Mouse (Mus musculus) left cerebral cortex, postnatal 10 days (tissue): Measurements from ENCODE around the gene Spa17. TPM values are rescaled to one million over a fixed set of nuclear protein-coding genes. Genes with fewer than 3 reads are reported as not detected.

ENCODE experiments used
- DNase-seq, 2 experiments: peaks; one replicate each; pipeline ENCODE4 v3.0.0; 2021 to 2022; ENCODE audit warnings: low spot score in 2 of 2, mixed read lengths in 1 of 2; ENCODE audit errors: extremely low spot score in 1 of 2
- intact Hi-C: fragments of 180-260 bp; cut with DNase I; formaldehyde crosslinking; loops from one replicate; pipeline ENCODE4 v1.15.1; 2025
- total RNA-seq, 2 experiments: library from RNA; stranded (reverse); gene quantifications; 2 replicates each; pipeline ENCODE4 v1.2.3; 2021

The Spa17 gene
- 1 to 10 TPM; 1.9 to 2.2 TPM for total RNA-seq

GRCm38 (mm10) chr9:37613182-37613910 is at the start of gene Spa17:
TSS of gene Spa17 (minus strand) at chr9:37613722.
- intact Hi-C loops: loop anchor here (2.0 to 10.0 kb wide), 3 partner anchors 46 to 179 kb away; partner anchors contain the start of gene Robo3
- peak; percentile 82 to 92 for DNase-seq

GRCm38 (mm10) chr9:37663210-37663609 is 49.7 kb upstream of the Spa17 start:
- no peak for DNase-seq
- intact Hi-C loops: no loop called here

GRCm38 (mm10) chr9:37659413-37659812 is 45.9 kb upstream of the Spa17 start:
- intact Hi-C loops: no loop called here
- no peak for DNase-seq

GRCm38 (mm10) chr9:37656931-37657481 is 43.5 kb upstream of the Spa17 start, which contains the start of gene Tbrg1:
TSS of gene Tbrg1 (minus strand) at chr9:37657312.
- intact Hi-C loops: no loop called here
- peak; percentile 65 to 87 for DNase-seq

GRCm38 (mm10) chr9:37656439-37656881 is 42.9 kb upstream of the Spa17 start:
- intact Hi-C loops: no loop called here
- DNase-seq: no peak

- intact Hi-C loops: no loop called here
- no peak for DNase-seq
Measured at GRCm38 (mm10) chr9:37655961-37656360, 42.4 kb upstream of the Spa17 start.

DNA sequence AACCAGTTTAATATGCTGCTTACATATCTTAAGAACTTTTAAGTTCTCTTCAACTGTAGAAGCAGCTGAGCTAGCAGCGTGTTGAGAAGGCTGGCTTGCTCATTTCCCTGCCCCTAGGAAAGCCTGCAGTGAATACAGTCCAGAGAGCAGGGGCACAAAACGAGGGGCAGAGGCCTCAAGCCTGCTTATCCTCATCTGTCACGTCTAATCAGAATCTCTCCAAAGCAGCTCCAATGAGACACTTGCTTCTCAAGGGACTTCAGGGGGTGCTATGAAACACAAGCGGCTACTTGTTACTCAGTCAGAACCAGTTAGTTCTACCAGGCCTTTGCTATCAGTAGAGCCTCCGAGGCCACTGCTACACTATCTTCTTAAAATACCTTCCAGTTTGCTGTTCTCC is 40.3 kb upstream of the Spa17 start:
- DNase-seq: no peak
- intact Hi-C loops: no loop called here

DNA sequence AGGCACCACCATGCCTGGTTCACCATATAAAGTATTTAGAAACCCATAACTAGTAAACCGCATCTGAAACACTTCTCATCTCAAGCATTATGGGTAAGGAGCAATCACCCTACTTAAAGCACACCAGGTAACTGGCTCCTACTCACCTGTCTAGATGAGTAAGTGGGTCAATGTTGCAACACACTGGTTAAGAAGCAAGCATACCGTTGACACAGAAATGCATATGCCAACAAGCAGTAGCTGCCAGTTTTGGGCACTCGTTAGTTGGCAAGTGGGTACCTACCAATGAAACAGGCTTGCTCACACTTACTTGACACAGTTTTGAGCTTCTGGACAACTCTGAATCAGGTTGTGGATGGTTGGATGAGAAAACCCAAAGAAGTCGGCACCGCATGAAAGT is 37.1 kb upstream of the Spa17 start:
- no peak for DNase-seq
- intact Hi-C loops: no loop called here

DNA sequence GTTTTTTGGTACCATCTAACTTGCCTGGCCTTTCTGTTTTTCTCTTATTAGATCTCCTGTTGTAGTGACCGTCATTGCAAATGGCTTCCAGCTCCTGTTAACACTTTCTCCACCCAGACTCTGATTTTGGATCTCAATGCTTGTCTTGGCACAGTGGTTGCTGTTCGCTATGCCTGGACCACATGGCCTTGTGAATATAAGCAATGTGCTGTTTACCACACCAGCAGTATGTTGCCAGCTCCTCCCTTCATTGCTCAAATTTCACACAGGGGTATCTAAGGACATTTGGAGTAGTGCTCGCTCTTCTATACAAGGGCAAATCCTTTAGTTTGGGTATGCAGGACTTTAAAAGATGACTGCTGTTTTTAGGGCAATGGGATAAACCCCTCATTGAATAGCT is 32.7 kb upstream of the Spa17 start:
- intact Hi-C loops: no loop called here
- no peak for DNase-seq

DNA sequence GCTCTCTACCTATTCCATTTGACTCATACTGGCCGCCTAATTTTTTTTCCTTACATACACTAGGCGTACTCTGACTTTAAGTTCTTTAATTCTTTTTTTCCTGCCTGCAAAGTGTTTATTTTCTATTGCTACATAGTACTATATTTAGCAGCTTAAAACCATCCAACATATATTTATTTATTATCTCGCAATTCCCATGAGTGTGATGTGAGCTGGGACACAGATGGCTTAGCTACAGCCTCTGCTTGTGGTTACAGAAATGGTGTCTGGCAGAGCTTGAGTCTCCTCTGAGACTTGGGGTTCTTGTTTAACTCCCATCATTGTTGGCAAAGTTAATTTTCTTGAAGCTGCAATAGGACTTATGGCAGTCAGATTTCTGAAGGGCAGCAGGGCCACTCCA is 25.2 kb upstream of the Spa17 start:
- intact Hi-C loops: no loop called here
- DNase-seq: no peak

DNA sequence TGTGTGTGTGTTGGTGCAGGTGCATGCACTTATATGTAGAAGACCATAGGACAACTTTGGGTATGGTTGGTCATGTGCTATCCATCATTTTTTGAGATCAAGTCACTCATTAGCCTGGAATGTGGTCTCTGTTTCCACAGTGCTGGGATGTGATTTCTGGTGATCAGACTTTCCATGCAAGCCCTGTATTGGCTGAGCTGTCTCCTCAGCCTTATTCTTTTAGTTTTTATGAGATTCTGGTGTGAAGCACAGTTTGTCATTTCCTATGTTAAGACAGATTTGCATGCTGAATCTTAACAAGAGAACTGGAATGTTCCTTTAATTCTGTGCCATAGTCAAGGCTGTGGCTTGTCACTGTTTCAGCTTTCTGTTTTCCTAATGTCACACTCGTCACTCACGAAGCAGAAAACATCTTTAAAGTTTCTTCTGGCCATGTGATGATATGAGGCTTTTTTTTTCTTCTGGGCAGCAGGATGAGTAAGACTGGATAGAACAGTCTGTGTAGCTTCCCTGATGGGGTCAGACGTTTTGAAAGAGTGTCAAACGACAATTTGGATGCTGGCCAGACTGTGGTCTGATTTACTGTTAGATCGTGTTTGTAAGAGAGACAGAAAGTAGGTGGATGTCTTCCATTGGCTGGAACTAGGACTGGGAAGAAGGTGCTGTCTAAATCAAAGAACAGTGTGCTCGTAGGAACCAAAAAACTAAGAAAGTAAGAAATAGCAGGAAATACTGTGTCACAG is 23.4 kb upstream of the Spa17 start:
- intact Hi-C loops: no loop called here
- DNase-seq: no peak

GRCm38 (mm10) chr9:37636335-37636734 is 22.8 kb upstream of the Spa17 start:
- intact Hi-C loops: no loop called here
- peak in 1 of 2 experiments; percentile 68 for DNase-seq

- intact Hi-C loops: no loop called here
- DNase-seq: no peak
Measured at GRCm38 (mm10) chr9:37634269-37634668, 20.7 kb upstream of the Spa17 start.

DNA sequence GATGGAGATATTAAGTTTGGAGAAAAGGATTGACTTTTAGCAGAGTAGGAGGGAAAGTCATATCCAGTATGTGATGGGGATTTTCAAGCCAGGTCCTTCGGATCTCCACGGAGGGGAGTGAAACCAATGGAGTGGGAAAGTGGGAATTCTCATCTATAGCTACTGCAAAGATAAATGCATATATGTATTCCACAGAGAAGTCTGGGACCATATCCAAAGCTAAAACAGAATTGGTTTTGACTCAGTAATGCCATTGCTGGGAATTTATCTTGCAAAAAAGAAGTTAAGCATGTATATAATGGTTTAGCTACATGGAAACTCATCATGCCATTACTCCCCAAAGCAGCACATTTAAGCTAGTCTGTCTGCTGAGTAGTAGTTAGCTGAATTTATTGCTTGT is 18.8 kb upstream of the Spa17 start:
- DNase-seq: no peak
- intact Hi-C loops: no loop called here

DNA sequence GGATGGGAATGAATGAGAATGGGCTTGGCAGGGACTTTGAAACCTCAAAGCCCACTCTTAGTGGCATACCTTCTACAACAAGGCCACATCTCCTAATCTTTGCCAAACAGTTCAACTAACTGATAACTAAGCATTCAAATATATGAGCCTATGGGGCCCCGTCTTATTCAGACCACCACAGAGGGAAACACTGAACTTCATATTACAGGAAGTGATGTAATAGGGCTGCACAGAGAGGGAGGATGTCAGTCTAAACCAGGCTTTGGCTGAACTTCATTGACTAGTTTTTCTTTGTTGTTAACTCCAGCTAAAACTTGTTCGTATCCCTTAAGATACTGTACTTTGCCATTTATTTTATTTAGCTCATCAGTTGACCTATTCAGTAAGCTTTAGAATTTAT is 16.4 kb upstream of the Spa17 start:
- no peak for DNase-seq

DNA sequence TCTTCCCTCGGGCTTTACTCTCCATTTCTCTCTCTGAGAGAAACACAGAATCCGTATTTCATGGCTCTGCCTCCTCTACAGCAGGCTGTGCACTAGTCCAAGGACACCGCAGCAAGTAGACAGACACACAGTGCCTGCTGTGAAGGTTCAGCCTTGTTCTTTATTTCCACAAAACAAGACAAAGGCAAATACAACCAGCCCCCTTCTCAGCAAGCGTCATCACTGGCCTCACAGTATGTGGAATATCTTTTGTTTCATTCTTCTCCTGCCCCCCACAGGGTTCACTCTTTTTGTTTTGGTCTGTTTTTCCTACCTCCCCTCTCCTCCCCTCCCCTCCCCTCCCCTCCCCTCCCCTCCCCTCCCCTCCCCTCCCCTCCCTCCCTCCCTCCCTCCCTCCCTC is 15.1 kb upstream of the Spa17 start:
- intact Hi-C loops: loop anchor here (10.0 kb wide), 1 partner anchor 306 kb away; no protein-coding TSS in a partner anchor
- no peak for DNase-seq

More for the DNA sequence above, 16.4 kb upstream of the Spa17 start:
- intact Hi-C loops: loop anchor here (10.0 kb wide), 1 partner anchor 305 kb away; no protein-coding TSS in a partner anchor

DNA sequence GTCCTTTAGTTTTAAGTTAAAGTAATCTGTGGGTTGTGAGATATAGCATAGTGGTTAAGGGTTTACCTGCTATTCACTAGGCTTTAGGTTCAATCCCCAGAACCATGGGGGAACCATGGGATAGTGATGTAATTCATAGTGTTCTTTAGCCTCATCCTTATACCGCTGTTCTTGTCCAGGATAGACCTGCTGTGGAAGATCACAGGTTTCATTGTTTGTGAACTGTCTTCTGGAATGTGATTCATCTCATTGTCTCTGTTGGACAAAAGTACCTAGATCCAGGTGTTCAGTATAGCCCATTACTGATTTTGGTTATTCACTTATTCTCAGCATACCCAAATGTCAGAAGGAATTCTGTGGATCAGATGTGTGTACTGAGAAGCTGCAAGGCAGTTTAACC is 13.7 kb upstream of the Spa17 start:
- intact Hi-C loops: loop anchor here (10.0 kb wide), 1 partner anchor 308 kb away; no protein-coding TSS in a partner anchor
- DNase-seq: no peak

DNA sequence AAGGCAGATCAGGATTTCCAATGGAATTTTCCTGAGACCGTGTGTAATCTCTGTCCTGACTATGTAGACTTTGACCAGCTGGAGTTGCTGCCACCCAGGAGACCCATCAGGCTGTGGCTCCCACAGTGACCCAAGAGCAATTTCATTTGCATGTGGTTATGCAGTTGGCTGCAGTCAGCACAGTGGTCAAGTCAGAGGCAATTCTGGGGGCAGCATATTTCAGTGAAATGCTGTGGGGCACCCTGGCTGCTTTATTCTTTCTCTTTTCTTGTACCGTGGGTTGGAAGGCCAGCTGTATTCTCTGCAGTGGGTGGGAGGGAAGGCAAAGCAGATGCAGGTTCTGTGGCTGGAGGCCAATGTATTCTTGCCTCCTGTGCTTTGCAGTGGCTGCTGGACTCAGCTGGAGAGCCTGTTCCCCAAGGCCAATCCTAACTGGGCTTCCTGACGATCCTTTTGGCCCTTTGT is 12.6 kb upstream of the Spa17 start:
- DNase-seq: peak in 1 of 2 experiments; percentile 70
- intact Hi-C loops: loop anchor here (10.0 kb wide), 1 partner anchor 309 kb away; no protein-coding TSS in a partner anchor

GRCm38 (mm10) chr9:37625641-37626040 is 12.1 kb upstream of the Spa17 start:
- intact Hi-C loops: loop anchor here (10.0 kb wide), 1 partner anchor 309 kb away; no protein-coding TSS in a partner anchor
- peak; percentile 74 to 85 for DNase-seq
